10 mouse cellular contexts compared by ENCODE assay signal in genomic region chr14:55787731-55788130, GRCm38 (mm10). TPM values are rescaled to one million over a fixed set of nuclear protein-coding genes. Genes with fewer than 3 reads are reported as not detected.
DNase-seq lines count a peak whose midpoint lies in the region; ATAC-seq lines count a peak whose summit lies in the region.
"Had no signal": no experiment of that assay in that cellular context is flagged by ENCODE, and none has a peak within 500 bp of the region (broad histone marks: within the 10 kb centered on the region; RNA-seq: fewer than 3 reads in every experiment).

No protein-coding gene starts in this region.

- peak overlapping the region; percentile 80 for H3K4me2 ChIP-seq in limb, embryonic 15.5 days

- no peaks in the 10 kb centered on the region for H3K9me3 ChIP-seq in limb, embryonic 15.5 days

- H3K9ac ChIP-seq in limb, embryonic 15.5 days, result 0 out of 2 replicates have a peak overlapping the region, but pooled peaks have one; percentile 51

- H3K27me3 ChIP-seq in limb, embryonic 15.5 days, result peaks cover 36% of the 10 kb centered on the region

- H3K4me3 ChIP-seq in limb, embryonic 15.5 days, result peak overlapping the region; percentile 47

- 0 out of 2 replicates have a peak, but pooled peaks cover 3% of the 10 kb centered on the region for H3K36me3 ChIP-seq in limb, embryonic 15.5 days

- intact Hi-C loops in heart, postnatal 36 days (cut with DNase I), result no loop called here

- 32% methylated on average over 11 of the region's 11 CpGs for WGBS in limb, embryonic 15.5 days

- peak; percentile 83 for DNase-seq in heart, adult 11 months
- no peak for DNase-seq in heart, postnatal 36 days
- peak; percentile 12 to 60 for DNase-seq in spleen, postnatal 4 days (ENCODE audit: low spot score in 2 of 2)
- no peak for DNase-seq in spleen, adult 18-20 months
- DNase-seq in testis, postnatal 10 days (ENCODE audit: low spot score), result peak; percentile 43
- no peak for DNase-seq in layer of hippocampus, adult 9-10 months (ENCODE audit: low spot score)

- no peak overlapping the region for H3K27ac ChIP-seq in limb, embryonic 15.5 days

- ATAC-seq in limb, embryonic 15.5 days (ENCODE audit: insufficient number of reproducible peaks, low FRiP score, low TSS enrichment, low read depth), result no peak
- no peak for ATAC-seq in erythroid progenitor cell, adult 5-6 weeks (replicated peaks; ENCODE audit: low FRiP score, poor library complexity, severe bottlenecking)

- peaks cover 21% of the 10 kb centered on the region; the same call in 1 of the 2 replicates for H3K4me1 ChIP-seq in limb, embryonic 15.5 days

RNA-seq across cellular contexts. Expression of gene Ripk3, which starts 0.9 kb away (rescaled TPM):
- 1 to 10 TPM; 3.0 to 5.1 TPM for total RNA-seq in heart, postnatal 36 days (2021)
- 35.0 and 37.6 TPM in 2 replicates for polyA plus RNA-seq in limb, embryonic 15.5 days (2015; fragmentation: Nextera tagmentation; extraction: Ambion mirVana)
- total RNA-seq in erythroid progenitor cell, adult 5-6 weeks (2015; ENCODE audit: low replicate concordance), result 18.4 and 28.1 TPM in 2 replicates
- 2.3 and 33.1 TPM in 2 replicates for total RNA-seq in erythroid progenitor cell, adult 5-6 weeks (2017; ENCODE audit: low replicate concordance)

RNA-seq across cellular contexts. Expression of gene Adcy4, which starts 3.8 kb away (rescaled TPM):
- 10 to 100 TPM; 18.0 to 21.0 TPM for total RNA-seq in heart, postnatal 36 days (2021)
- 16.8 and 21.3 TPM in 2 replicates for polyA plus RNA-seq in limb, embryonic 15.5 days (2015; fragmentation: Nextera tagmentation; extraction: Ambion mirVana)
- total RNA-seq in erythroid progenitor cell, adult 5-6 weeks (2015; ENCODE audit: low replicate concordance), result not detected in 2 replicates
- total RNA-seq in erythroid progenitor cell, adult 5-6 weeks (2017; ENCODE audit: low replicate concordance), result not detected in 2 replicates
- total RNA-seq: neutrophil, adult 5-6 weeks had no signal

RNA-seq across cellular contexts. Expression of gene Ltb4r1, which starts 22.0 kb away (rescaled TPM):
- total RNA-seq in heart, postnatal 36 days (2021), result under 1 TPM in 1 of 2 experiments, not detected in 1; 0.24 TPM
- 1.2 and 1.4 TPM in 2 replicates for polyA plus RNA-seq in limb, embryonic 15.5 days (2015; fragmentation: Nextera tagmentation; extraction: Ambion mirVana)
- total RNA-seq in erythroid progenitor cell, adult 5-6 weeks (2015; ENCODE audit: low replicate concordance), result 8.8 and 11.9 TPM in 2 replicates
- 2.8 and 8.9 TPM in 2 replicates for total RNA-seq in erythroid progenitor cell, adult 5-6 weeks (2017; ENCODE audit: low replicate concordance)

RNA-seq across cellular contexts. Expression of gene Ltb4r2, which starts 26.5 kb away (rescaled TPM):
- under 1 TPM in 1 of 2 experiments, not detected in 1; 0.19 TPM for total RNA-seq in heart, postnatal 36 days (2021)
- polyA plus RNA-seq in limb, embryonic 15.5 days (2015; fragmentation: Nextera tagmentation; extraction: Ambion mirVana), result 0.83 and 1.3 TPM in 2 replicates
- not detected in 2 replicates for total RNA-seq in erythroid progenitor cell, adult 5-6 weeks (2015; ENCODE audit: low replicate concordance)
- not detected in 2 replicates for total RNA-seq in erythroid progenitor cell, adult 5-6 weeks (2017; ENCODE audit: low replicate concordance)

RNA-seq across cellular contexts. Expression of gene Cideb, which starts 29.5 kb away (rescaled TPM):
- total RNA-seq in heart, postnatal 36 days (2021), result 1 to 10 TPM in 1 of 2 experiments, under 1 TPM in 1; 0.64 to 1.6 TPM
- 0.58 and 0.74 TPM in 2 replicates for polyA plus RNA-seq in limb, embryonic 15.5 days (2015; fragmentation: Nextera tagmentation; extraction: Ambion mirVana)
- total RNA-seq in erythroid progenitor cell, adult 5-6 weeks (2015; ENCODE audit: low replicate concordance), result not detected in 2 replicates
- total RNA-seq in erythroid progenitor cell, adult 5-6 weeks (2017; ENCODE audit: low replicate concordance), result not detected in 2 replicates
- total RNA-seq: hematopoietic stem cell, adult 5-6 weeks; neutrophil, adult 5-6 weeks had no signal

Comparison
In these comparisons a context has a peak if more than half of its experiments do, and no peak if none do; other contexts are left out.
1. DNase-seq: peak in heart, adult 11 months (single experiment), spleen, postnatal 4 days (2 of 2) and testis, postnatal 10 days (single experiment); none in heart, postnatal 36 days (0 of 2), spleen, adult 18-20 months (0 of 2) and layer of hippocampus, adult 9-10 months (single experiment).
2. RNA of gene Adcy4, which starts 3.8 kb away (total RNA-seq): 18.0 to 21.0 TPM in heart, postnatal 36 days; not detected in erythroid progenitor cell, adult 5-6 weeks; every median in the first group is over 10 times any median in the second.